Mouse (Mus musculus): ENCODE measurements around the gene Slc2a6.

- TF ChIP-seq CTCF (conservative IDR thresholded peaks at IDR 0.05; ENCODE audit: low read length), result no peak
- TF ChIP-seq NANOG (IDR thresholded peaks at IDR 0.05; ENCODE audit: borderline replicate concordance, low read length), result no peak
These were observed 16.8 kb upstream of the Slc2a6 start for GRCm38 (mm10) chr2:27044641-27045040.

Data from E14TG2a.4 (cell line).